ENCODE assay signal across 22 mouse cellular contexts in genomic region chr17:4804013-4804412, GRCm38 (mm10).
DNase-seq lines count a peak whose midpoint lies in the region; ATAC-seq and TF ChIP-seq lines count a peak whose summit lies in the region.
"Had no signal": no experiment of that assay in that cellular context is flagged by ENCODE, and none has a peak within 500 bp of the region (broad histone marks: within the 10 kb centered on the region; RNA-seq: fewer than 3 reads in every experiment).

No protein-coding gene starts in this region.

- TF ChIP-seq CTCF in forebrain, postnatal 0 days (IDR thresholded peaks at IDR 0.05; ENCODE audit: low read depth) = no peak
- TF ChIP-seq CTCF in gastrocnemius, adult 2 months (IDR thresholded peaks at IDR 0.05) = no peak

- no peaks in the 10 kb centered on the region for H3K9me3 ChIP-seq in forebrain, postnatal 0 days (ENCODE audit: low read length)
- no peaks in the 10 kb centered on the region for H3K9me3 ChIP-seq in forebrain, embryonic 15.5 days
- no peaks in the 10 kb centered on the region for H3K9me3 ChIP-seq in limb, embryonic 10.5 days (replicated peaks)
- no peaks in the 10 kb centered on the region for H3K9me3 ChIP-seq in hindbrain, embryonic 12.5 days (replicated peaks)
- H3K9me3 ChIP-seq: embryonic facial prominence, embryonic 15.5 days; heart, embryonic 15.5 days had no signal

- no peaks in the 10 kb centered on the region for H3K36me3 ChIP-seq in forebrain, postnatal 0 days (ENCODE audit: insufficient read depth)
- no peaks in the 10 kb centered on the region for H3K36me3 ChIP-seq in forebrain, embryonic 15.5 days
- no peaks in the 10 kb centered on the region for H3K36me3 ChIP-seq in limb, embryonic 10.5 days
- H3K36me3 ChIP-seq in hindbrain, embryonic 12.5 days = no peaks in the 10 kb centered on the region
- H3K36me3 ChIP-seq: embryonic facial prominence, embryonic 15.5 days; heart, embryonic 15.5 days had no signal

- 69% methylated on average over 4 of the region's 4 CpGs for WGBS in forebrain, postnatal 0 days
- 81% methylated on average over 4 of the region's 4 CpGs for WGBS in forebrain, embryonic 15.5 days
- WGBS in limb, embryonic 10.5 days = 90% methylated on average over 4 of the region's 4 CpGs
- WGBS in hindbrain, embryonic 12.5 days = 85% methylated on average over 4 of the region's 4 CpGs

- H3K4me1 ChIP-seq in forebrain, postnatal 0 days (ENCODE audit: insufficient read depth) = no peaks in the 10 kb centered on the region
- H3K4me1 ChIP-seq in forebrain, embryonic 15.5 days = no peaks in the 10 kb centered on the region
- peaks cover 8% of the 10 kb centered on the region; the same call in 1 of the 2 replicates for H3K4me1 ChIP-seq in limb, embryonic 10.5 days
- H3K4me1 ChIP-seq in hindbrain, embryonic 12.5 days = no peaks in the 10 kb centered on the region
- H3K4me1 ChIP-seq: embryonic facial prominence, embryonic 15.5 days had no signal

- DNase-seq in forebrain, postnatal 0 days = peak; percentile 17
- DNase-seq in retina, postnatal 1 day = peak; percentile 31
- no peak for DNase-seq in retina, embryonic 14.5 days (ENCODE audit: low spot score)
- peak; percentile 7 for DNase-seq in limb, embryonic 10.5 days (ENCODE audit: low spot score)
- DNase-seq in gastrocnemius, adult 2 months = no peak
- DNase-seq: adrenal gland, adult 2 months; adrenal gland, postnatal 25 days; cerebellum, adult 11 months; cerebellum, adult 8-10 months; cerebellum, postnatal 14 days; embryo, embryonic 11 days; gastrocnemius, postnatal 14 days; heart, adult 2 months; heart, postnatal 14 days; kidney, adult 18-20 months had no signal

- H3K4me3 ChIP-seq in forebrain, postnatal 0 days (ENCODE audit: low read depth, low read length) = no peak overlapping the region
- no peak overlapping the region for H3K4me3 ChIP-seq in forebrain, embryonic 15.5 days
- H3K4me3 ChIP-seq in limb, embryonic 10.5 days = no peak overlapping the region
- H3K4me3 ChIP-seq in hindbrain, embryonic 12.5 days = no peak overlapping the region
- no peak overlapping the region for H3K4me3 ChIP-seq in gastrocnemius, adult 2 months
- H3K4me3 ChIP-seq: embryonic facial prominence, embryonic 15.5 days; erythroblast, embryonic 14.5 days; heart, adult 2 months; heart, embryonic 15.5 days had no signal

- H3K27me3 ChIP-seq in forebrain, postnatal 0 days (ENCODE audit: insufficient read depth, low read length) = no peaks in the 10 kb centered on the region
- H3K27me3 ChIP-seq in forebrain, embryonic 15.5 days = no peaks in the 10 kb centered on the region
- no peaks in the 10 kb centered on the region for H3K27me3 ChIP-seq in limb, embryonic 10.5 days (ENCODE audit: low read depth, poor library complexity, severe bottlenecking)
- no peaks in the 10 kb centered on the region for H3K27me3 ChIP-seq in hindbrain, embryonic 12.5 days
- H3K27me3 ChIP-seq: embryonic facial prominence, embryonic 15.5 days; heart, embryonic 15.5 days had no signal

- no peak overlapping the region for H3K4me2 ChIP-seq in forebrain, postnatal 0 days (ENCODE audit: low read depth)
- H3K4me2 ChIP-seq in forebrain, embryonic 15.5 days (replicated peaks) = no peak overlapping the region
- no peak overlapping the region for H3K4me2 ChIP-seq in hindbrain, embryonic 12.5 days (replicated peaks)
- H3K4me2 ChIP-seq: embryonic facial prominence, embryonic 15.5 days; heart, embryonic 11.5 days; heart, embryonic 15.5 days; hindbrain, embryonic 14.5 days had no signal

- no peak overlapping the region for H3K9ac ChIP-seq in forebrain, postnatal 0 days
- H3K9ac ChIP-seq in forebrain, embryonic 15.5 days (replicated peaks) = no peak overlapping the region
- no peak overlapping the region for H3K9ac ChIP-seq in hindbrain, embryonic 12.5 days
- H3K9ac ChIP-seq: embryonic facial prominence, embryonic 15.5 days; heart, embryonic 15.5 days; hindbrain, embryonic 14.5 days had no signal

- H3K27ac ChIP-seq in forebrain, postnatal 0 days (ENCODE audit: low read depth, low read length) = no peak overlapping the region
- no peak overlapping the region for H3K27ac ChIP-seq in forebrain, embryonic 15.5 days (replicated peaks)
- H3K27ac ChIP-seq in limb, embryonic 10.5 days = no peak overlapping the region
- H3K27ac ChIP-seq in hindbrain, embryonic 12.5 days = no peak overlapping the region
- H3K27ac ChIP-seq in gastrocnemius, adult 2 months = no peak overlapping the region
- H3K27ac ChIP-seq: embryonic facial prominence, embryonic 15.5 days; heart, adult 2 months; heart, embryonic 15.5 days; hindbrain, embryonic 14.5 days had no signal

- ATAC-seq in forebrain, postnatal 0 days = no peak
- ATAC-seq in forebrain, embryonic 15.5 days (replicated peaks) = no peak
- no peak for ATAC-seq in hindbrain, embryonic 12.5 days (ENCODE audit: low FRiP score)

- intact Hi-C loops in gastrocnemius, adult 2 months (cut with DNase I) = no loop called here

Comparison
In these comparisons a context has a peak if more than half of its experiments do, and no peak if none do; other contexts are left out.
1. DNase-seq: peak in forebrain, postnatal 0 days (single experiment), retina, postnatal 1 day (single experiment) and limb, embryonic 10.5 days (single experiment); none in retina, embryonic 14.5 days (single experiment) and gastrocnemius, adult 2 months (single experiment).